Mouse (Mus musculus) ES-Bruce4 (cell line): ENCODE results near the gene Peak1.

Experiments
- CTCF ChIP-seq: IDR thresholded peaks from one replicate; pipeline ENCODE4 v1.8.1; 2011; ENCODE audit warnings: low read depth, low read length
- EP300 ChIP-seq: IDR thresholded peaks from 2 replicates; pipeline ENCODE4 v1.6.1; 2011; ENCODE audit warnings: low read depth, low read length; ENCODE audit not compliant: insufficient read depth
- POLR2A ChIP-seq: IDR thresholded peaks from one replicate; pipeline ENCODE4 v1.8.1; 2011; ENCODE audit warnings: low read length; ENCODE audit not compliant: insufficient read depth

- TF ChIP-seq POLR2A (no peak), CTCF (no peak), EP300 (no peak)
These were observed 199.0 kb downstream of the Peak1 start for GRCm38 (mm10) chr9:56218860-56219259.
